Mouse (Mus musculus): ENCODE data around the gene Sgms1.

GRCm38 (mm10) chr19:32296863-32297262 lies 92.7 kb downstream of the Sgms1 start:
- TF ChIP-seq CTCF (IDR thresholded peaks at IDR 0.05; ENCODE audit: control insufficient read depth, insufficient read depth, insufficient read length), result no peak
- no peak for TF ChIP-seq MAX (IDR thresholded peaks at IDR 0.05)
- TF ChIP-seq USF1 (IDR thresholded peaks at IDR 0.05; ENCODE audit: low read depth), result no peak
- no peak for TF ChIP-seq MYOG (IDR thresholded peaks at IDR 0.05; ENCODE audit: control insufficient read depth, extremely low read depth, insufficient read length)
- TF ChIP-seq MYOD1 (IDR thresholded peaks at IDR 0.05; ENCODE audit: control insufficient read depth, insufficient read length, low read depth), result no peak

All from C2C12 (cell line).